Mouse (Mus musculus) embryonic facial prominence, embryonic 13.5 days (tissue): ENCODE results near the gene Lhx5. TPM values are rescaled to one million over a fixed set of nuclear protein-coding genes. Genes with fewer than 3 reads are reported as not detected.

ENCODE experiments used
- ATAC-seq: fragments of 200-750 bp; cut with Nextera tagmentation; 2 replicates; pipeline ENCODE4 v1.8.0; 2017; ENCODE audit warnings: low read depth; ENCODE audit not compliant: insufficient number of reproducible peaks, insufficient read depth, low FRiP score, low TSS enrichment
- H3K27ac ChIP-seq: fragments of 300-500 bp; sonication (generic); 2 replicates; pipeline ENCODE4 v1.5.1; 2015; ENCODE audit warnings: moderate library complexity, mild to moderate bottlenecking, inconsistent platforms
- H3K27me3 ChIP-seq: fragments of 300-500 bp; sonication (generic); 2 replicates; pipeline ENCODE4 v1.6.1; 2015; ENCODE audit warnings: mild to moderate bottlenecking, inconsistent platforms
- H3K36me3 ChIP-seq: fragments of 300-500 bp; sonication (generic); 2 replicates; pipeline ENCODE4 v1.6.1; 2015; ENCODE audit warnings: mild to moderate bottlenecking, inconsistent platforms
- H3K4me1 ChIP-seq: fragments of 300-500 bp; sonication (generic); 2 replicates; pipeline ENCODE4 v1.6.1; 2015; ENCODE audit warnings: inconsistent platforms
- H3K4me2 ChIP-seq: fragments of 300-500 bp; sonication (generic); 2 replicates; pipeline ENCODE4 v1.6.1; 2015; ENCODE audit warnings: moderate library complexity, mild to moderate bottlenecking, inconsistent platforms
- H3K4me3 ChIP-seq: fragments of 300-500 bp; sonication (generic); 2 replicates; pipeline ENCODE4 v1.5.1; 2015; ENCODE audit warnings: mild to moderate bottlenecking, inconsistent platforms
- H3K9ac ChIP-seq: fragments of 300-500 bp; sonication (generic); 2 replicates; pipeline ENCODE4 v1.6.1; 2015; ENCODE audit warnings: mild to moderate bottlenecking, inconsistent platforms
- H3K9me3 ChIP-seq: fragments of 300-500 bp; sonication (generic); 2 replicates; pipeline ENCODE4 v1.6.1; 2016; ENCODE audit warnings: inconsistent platforms
- WGBS: fragments of 180-500 bp; shearing (Covaris S2); methylation state at CpG from one replicate; pipeline ENCODE4 v1.1.7; 2015; ENCODE audit warnings: mixed read lengths; 5-methylcytosine and 5-hydroxymethylcytosine counted together
- polyA plus RNA-seq: library from polyadenylated mRNA; unstranded; fragments of >200 nt; fragmentation: Nextera tagmentation; extraction: Ambion mirVana; gene quantifications from 2 replicates; pipeline ENCODE4 v1.2.1, GENCODE M21; 2015

Gene Lhx5
- polyA plus RNA-seq, 1 experiment from 2014 or later: 0.44 TPM

GRCm38 (mm10) chr5:120468336-120468735, 36.8 kb downstream of the Lhx5 start:
- 85% methylated on average over 5 of the region's 5 CpGs for WGBS
- no peak overlapping the region for H3K4me2 ChIP-seq

GRCm38 (mm10) chr5:120468830-120469229, 37.3 kb downstream of the Lhx5 start:
- H3K9me3 ChIP-seq: peaks cover 3% of the 10 kb centered on the region; the same call in 1 of the 2 replicates
- H3K27me3 ChIP-seq: peaks cover 3% of the 10 kb centered on the region; the same call in 1 of the 2 replicates
- no peaks in the 10 kb centered on the region for H3K36me3 ChIP-seq
- no peak overlapping the region for H3K4me2 ChIP-seq
- no peaks in the 10 kb centered on the region for H3K4me1 ChIP-seq
- WGBS: 84% methylated on average over 6 of the region's 6 CpGs
- no peak overlapping the region for H3K9ac ChIP-seq
- ATAC-seq: no peak
- no peak overlapping the region for H3K27ac ChIP-seq
- H3K4me3 ChIP-seq: no peak overlapping the region

More at GRCm38 (mm10) chr5:120468336-120468735, 36.8 kb downstream of the Lhx5 start:
- Histone ChIP-seq H3K9me3 (peaks cover 3% of the 10 kb centered on the region; the same call in 1 of the 2 replicates), H3K4me1 (no peaks in the 10 kb centered on the region), H3K36me3 (no peaks in the 10 kb centered on the region), H3K27ac (no peak overlapping the region), H3K4me3 (no peak overlapping the region), H3K27me3 (peaks cover 6% of the 10 kb centered on the region; the same call in 1 of the 2 replicates), H3K9ac (no peak overlapping the region)
- ATAC-seq: no peak

- H3K9me3 ChIP-seq: no peaks in the 10 kb centered on the region
- no peaks in the 10 kb centered on the region for H3K4me1 ChIP-seq
- ATAC-seq: no peak
- no peak overlapping the region for H3K9ac ChIP-seq
- H3K36me3 ChIP-seq: no peaks in the 10 kb centered on the region
- H3K4me2 ChIP-seq: no peak overlapping the region
- peaks cover 2% of the 10 kb centered on the region; the same call in 1 of the 2 replicates for H3K27me3 ChIP-seq
- H3K4me3 ChIP-seq: no peak overlapping the region
- 50% methylated on average over 4 of the region's 4 CpGs for WGBS
- H3K27ac ChIP-seq: no peak overlapping the region
These were observed 40.0 kb downstream of the Lhx5 start for GRCm38 (mm10) chr5:120471538-120471937.

GRCm38 (mm10) chr5:120472770-120473169, 41.3 kb downstream of the Lhx5 start, which contains the start of gene Sdsl:
TSS of gene Sdsl (minus strand) at chr5:120472810.
- Histone ChIP-seq H3K4me2 (no peak within 1 kb of the TSS), H3K4me3 (no peak within 1 kb of the TSS), H3K27ac (no peak within 1 kb of the TSS), H3K36me3 (no peaks in the 10 kb centered on the region), H3K4me1 (no peaks in the 10 kb centered on the region), H3K9me3 (no peaks in the 10 kb centered on the region), H3K27me3 (peaks cover 11% of the 10 kb centered on the region; the same call in 1 of the 2 replicates), H3K9ac (no peak within 1 kb of the TSS)
- 73% methylated on average over 8 of the region's 8 CpGs for WGBS
- ATAC-seq: no peak

GRCm38 (mm10) chr5:120473361-120473760, 41.9 kb downstream of the Lhx5 start:
- Histone ChIP-seq H3K4me2 (no peak overlapping the region), H3K4me3 (no peak overlapping the region), H3K27me3 (peaks cover 11% of the 10 kb centered on the region; the same call in 1 of the 2 replicates), H3K27ac (no peak overlapping the region), H3K36me3 (no peaks in the 10 kb centered on the region), H3K9ac (no peak overlapping the region), H3K9me3 (no peaks in the 10 kb centered on the region), H3K4me1 (no peaks in the 10 kb centered on the region)
- no peak for ATAC-seq
- 91% methylated on average over 2 of the region's 2 CpGs for WGBS

- Histone ChIP-seq H3K4me3 (no peak overlapping the region), H3K4me2 (no peak overlapping the region), H3K27ac (no peak overlapping the region), H3K27me3 (peaks cover 11% of the 10 kb centered on the region; the same call in 1 of the 2 replicates), H3K9ac (no peak overlapping the region), H3K4me1 (no peaks in the 10 kb centered on the region), H3K9me3 (no peaks in the 10 kb centered on the region), H3K36me3 (no peaks in the 10 kb centered on the region)
- WGBS: 46% methylated on average over 8 of the region's 8 CpGs
- no peak for ATAC-seq
These were observed 44.4 kb downstream of the Lhx5 start for GRCm38 (mm10) chr5:120475861-120476260.

- Histone ChIP-seq H3K27ac (no peak within 1 kb of the TSS), H3K4me2 (no peak within 1 kb of the TSS), H3K9ac (no peak within 1 kb of the TSS), H3K4me3 (no peak within 1 kb of the TSS), H3K36me3 (no peaks in the 10 kb centered on the region), H3K9me3 (no peaks in the 10 kb centered on the region), H3K27me3 (peaks cover 11% of the 10 kb centered on the region; the same call in 1 of the 2 replicates), H3K4me1 (no peaks in the 10 kb centered on the region)
- no peak for ATAC-seq
- WGBS: 14% methylated on average over 13 of the region's 13 CpGs
These were observed 44.8 kb downstream of the Lhx5 start, which contains the start of gene Sds for GRCm38 (mm10) chr5:120476296-120476695. TSS of gene Sds (plus strand) at chr5:120476526.

GRCm38 (mm10) chr5:120477993-120478392, 46.5 kb downstream of the Lhx5 start:
- Histone ChIP-seq H3K9me3 (no peaks in the 10 kb centered on the region), H3K4me1 (no peaks in the 10 kb centered on the region), H3K36me3 (no peaks in the 10 kb centered on the region), H3K27me3 (peaks cover 11% of the 10 kb centered on the region; the same call in 1 of the 2 replicates), H3K27ac (no peak overlapping the region), H3K4me2 (no peak overlapping the region), H3K9ac (no peak overlapping the region), H3K4me3 (no peak overlapping the region)
- 91% methylated on average over 5 of the region's 5 CpGs for WGBS
- ATAC-seq: no peak

GRCm38 (mm10) chr5:120479538-120479937, 48.0 kb downstream of the Lhx5 start:
- no peaks in the 10 kb centered on the region for H3K9me3 ChIP-seq
- no peak for ATAC-seq

GRCm38 (mm10) chr5:120481205-120481604, 49.7 kb downstream of the Lhx5 start:
- Histone ChIP-seq H3K4me2 (no peak overlapping the region), H3K4me1 (no peaks in the 10 kb centered on the region), H3K9ac (no peak overlapping the region), H3K36me3 (peaks cover 29% of the 10 kb centered on the region), H3K27ac (no peak overlapping the region), H3K27me3 (peaks cover 11% of the 10 kb centered on the region; the same call in 1 of the 2 replicates), H3K4me3 (no peak overlapping the region), H3K9me3 (no peaks in the 10 kb centered on the region)
- 58% methylated on average over 9 of the region's 9 CpGs for WGBS
- no peak for ATAC-seq

More at GRCm38 (mm10) chr5:120479538-120479937, 48.0 kb downstream of the Lhx5 start:
- Histone ChIP-seq H3K36me3 (peaks cover 12% of the 10 kb centered on the region), H3K4me2 (no peak overlapping the region), H3K9ac (no peak overlapping the region), H3K27me3 (peaks cover 11% of the 10 kb centered on the region; the same call in 1 of the 2 replicates), H3K27ac (no peak overlapping the region), H3K4me3 (no peak overlapping the region), H3K4me1 (no peaks in the 10 kb centered on the region)
- 68% methylated on average over 4 of the region's 4 CpGs for WGBS

- 92% methylated on average over 19 of the region's 19 CpGs for WGBS
- Histone ChIP-seq H3K9me3 (no peaks in the 10 kb centered on the region), H3K9ac (no peak overlapping the region), H3K4me1 (no peaks in the 10 kb centered on the region), H3K36me3 (peaks cover 51% of the 10 kb centered on the region), H3K4me3 (no peak overlapping the region), H3K4me2 (no peak overlapping the region), H3K27me3 (no peaks in the 10 kb centered on the region), H3K27ac (no peak overlapping the region)
- ATAC-seq: no peak
These were observed 51.9 kb downstream of the Lhx5 start for GRCm38 (mm10) chr5:120483399-120483798.

- no peak for ATAC-seq
- no peak overlapping the region for H3K9ac ChIP-seq
- no peaks in the 10 kb centered on the region for H3K4me1 ChIP-seq
- H3K27ac ChIP-seq: no peak overlapping the region
- H3K36me3 ChIP-seq: peaks cover 75% of the 10 kb centered on the region
- H3K27me3 ChIP-seq: no peaks in the 10 kb centered on the region
- H3K4me2 ChIP-seq: no peak overlapping the region
- no peak overlapping the region for H3K4me3 ChIP-seq
- no peaks in the 10 kb centered on the region for H3K9me3 ChIP-seq
- 88% methylated on average over 8 of the region's 8 CpGs for WGBS
These were observed 56.3 kb downstream of the Lhx5 start for GRCm38 (mm10) chr5:120487844-120488243.
